Mouse (Mus musculus) heart, postnatal 10 days (tissue): ENCODE results near the gene Hlx. TPM values are rescaled to one million over a fixed set of nuclear protein-coding genes. Genes with fewer than 3 reads are reported as not detected.

Source experiments
- DNase-seq, 2 experiments: peaks; one replicate each; pipeline ENCODE4 v3.0.0; 2021
- intact Hi-C: fragments of 180-260 bp; cut with DNase I; formaldehyde crosslinking; loops from one replicate; pipeline ENCODE4 v1.15.1; 2025
- total RNA-seq, 2 experiments: library from RNA; stranded (reverse); gene quantifications; 2 replicates each; pipeline ENCODE4 v1.2.3; 2021

The Hlx gene
- total RNA-seq, 2 experiments from 2014 or later: 23.2 to 27.1 TPM

DNA sequence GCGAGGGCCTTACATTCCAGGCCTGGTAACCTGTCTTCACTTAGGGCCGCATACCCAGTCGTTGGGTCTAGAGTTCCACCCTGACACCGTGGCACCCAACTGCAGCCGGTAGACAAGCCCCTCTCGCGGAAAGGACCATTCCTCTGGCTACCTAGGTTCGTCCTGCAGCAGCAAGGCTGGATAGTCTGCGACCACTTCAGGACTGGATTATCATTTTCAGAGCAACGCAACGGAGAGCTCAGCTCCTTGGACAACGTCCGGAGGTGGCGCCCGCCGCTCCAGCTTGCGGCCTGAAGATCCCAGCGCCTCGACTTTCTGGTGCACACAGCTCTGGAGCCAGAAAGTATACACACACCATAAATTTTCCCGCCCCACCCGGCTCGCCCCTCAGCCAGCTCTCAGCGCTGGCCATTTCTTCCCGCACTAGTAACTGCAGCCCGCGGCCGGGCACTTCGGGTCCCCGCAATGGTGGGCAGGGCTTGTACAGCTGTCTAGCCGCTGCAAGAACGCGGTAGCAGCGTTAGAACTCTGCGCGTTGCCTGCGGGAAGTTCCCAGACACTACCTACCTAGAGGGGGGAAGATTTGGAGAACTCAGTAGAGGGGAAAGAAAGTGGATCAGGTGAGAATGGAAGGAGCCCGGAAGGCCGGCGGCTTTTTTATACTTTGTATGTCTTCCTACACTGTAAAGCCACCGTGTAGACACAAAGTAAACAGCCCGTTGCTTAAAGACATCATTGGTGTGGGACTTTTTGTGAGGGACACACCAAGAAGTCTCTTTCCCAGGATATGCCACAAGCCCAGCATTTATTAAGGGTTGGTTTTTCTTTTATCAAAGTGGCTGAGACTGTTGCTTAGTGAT, 13.9 kb downstream of the Hlx start:
- intact Hi-C loops: no loop called here
- peak in 1 of 2 experiments; percentile 30 for DNase-seq

- DNase-seq: peak in 1 of 2 experiments; percentile 10
- intact Hi-C loops: no loop called here
Observed at GRCm38 (mm10) chr1:184717691-184718200, 14.7 kb downstream of the Hlx start.

DNA sequence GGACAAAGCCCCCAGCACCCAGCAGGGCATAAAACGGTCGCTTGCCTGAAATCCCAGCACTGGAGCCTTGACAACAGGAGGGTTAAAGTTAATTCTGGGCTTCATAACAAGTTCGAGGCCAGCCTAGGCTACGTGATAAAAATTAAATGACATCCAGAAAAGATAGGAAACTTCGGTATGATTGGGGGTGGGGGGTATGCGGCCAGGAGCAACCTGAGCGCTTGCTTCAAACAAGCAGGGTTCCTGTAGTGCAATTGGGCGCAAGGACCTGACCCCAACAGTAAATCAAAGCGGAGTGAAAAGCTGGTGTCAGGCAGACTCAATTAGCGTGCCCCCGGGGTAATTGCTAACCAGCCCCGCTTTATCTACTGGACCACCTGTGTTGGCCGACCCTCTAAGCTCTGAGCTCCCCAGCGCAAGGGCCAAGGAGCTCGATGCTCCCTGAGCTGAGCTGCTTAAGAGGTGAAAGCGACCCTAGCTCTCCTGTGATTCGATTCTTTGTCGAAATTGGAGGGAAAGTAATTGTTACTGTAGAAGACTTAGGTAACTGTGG, 15.3 kb downstream of the Hlx start:
- intact Hi-C loops: no loop called here
- no peak for DNase-seq

GRCm38 (mm10) chr1:184716117-184716516, 16.3 kb downstream of the Hlx start:
- DNase-seq: no peak
- intact Hi-C loops: no loop called here

GRCm38 (mm10) chr1:184715693-184716092, 16.7 kb downstream of the Hlx start:
- no peak for DNase-seq
- intact Hi-C loops: no loop called here

DNA sequence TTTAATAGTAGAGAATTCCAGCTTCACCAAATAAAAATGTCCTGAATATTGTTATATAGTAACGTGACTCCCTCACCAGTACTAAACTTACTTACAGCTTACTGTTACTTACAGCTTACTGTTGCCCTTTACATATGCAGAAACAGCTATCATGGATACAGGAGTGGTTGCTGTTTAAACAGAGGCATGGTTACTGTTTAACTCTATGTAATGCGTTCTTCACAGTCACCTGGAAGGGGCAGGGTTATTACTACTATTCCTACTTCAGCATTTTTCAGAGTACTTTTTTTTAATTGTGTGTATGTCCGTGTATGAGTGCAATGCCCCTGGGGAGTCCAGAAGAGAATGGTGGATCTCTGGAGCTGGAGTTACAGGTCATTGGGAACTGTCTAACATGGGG, 17.9 kb downstream of the Hlx start:
- intact Hi-C loops: no loop called here
- no peak for DNase-seq

GRCm38 (mm10) chr1:184713716-184714115, 18.7 kb downstream of the Hlx start:
- intact Hi-C loops: no loop called here
- DNase-seq: no peak

DNA sequence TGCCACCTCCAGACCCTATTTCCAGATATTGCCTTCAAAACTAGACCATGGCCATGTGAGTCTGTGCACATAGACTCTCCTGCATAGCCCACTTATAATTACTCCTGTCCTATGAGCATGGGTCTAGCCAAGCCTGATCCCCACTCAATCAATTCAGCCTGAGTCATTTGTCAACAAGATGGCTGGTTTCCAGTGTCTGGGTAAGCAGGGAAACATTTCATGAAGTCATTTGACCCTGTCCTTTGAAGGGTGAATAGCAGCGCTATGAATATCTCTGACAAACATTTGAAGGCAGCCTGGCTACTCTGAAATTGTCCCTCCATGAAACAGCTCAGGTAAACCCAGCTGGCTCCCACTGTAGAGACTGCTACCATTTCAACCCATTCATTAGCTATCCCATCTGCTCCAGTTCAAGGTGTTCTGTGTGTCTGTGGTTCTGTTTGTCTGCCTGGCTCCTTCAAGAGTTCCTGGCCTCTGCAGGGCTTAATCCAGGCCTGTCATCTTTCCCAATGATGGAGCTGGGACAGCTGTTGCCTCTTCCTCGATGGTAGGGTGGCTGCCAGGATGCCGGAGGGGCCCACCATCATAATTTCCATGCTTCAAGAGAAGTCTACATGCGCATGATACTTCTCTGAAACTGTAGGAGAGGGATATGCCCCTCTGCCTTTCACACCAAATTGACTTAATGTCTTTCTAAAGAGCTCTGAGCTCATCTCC, 24.7 kb downstream of the Hlx start:
- intact Hi-C loops: no loop called here
- DNase-seq: peak; percentile 23 to 41

DNA sequence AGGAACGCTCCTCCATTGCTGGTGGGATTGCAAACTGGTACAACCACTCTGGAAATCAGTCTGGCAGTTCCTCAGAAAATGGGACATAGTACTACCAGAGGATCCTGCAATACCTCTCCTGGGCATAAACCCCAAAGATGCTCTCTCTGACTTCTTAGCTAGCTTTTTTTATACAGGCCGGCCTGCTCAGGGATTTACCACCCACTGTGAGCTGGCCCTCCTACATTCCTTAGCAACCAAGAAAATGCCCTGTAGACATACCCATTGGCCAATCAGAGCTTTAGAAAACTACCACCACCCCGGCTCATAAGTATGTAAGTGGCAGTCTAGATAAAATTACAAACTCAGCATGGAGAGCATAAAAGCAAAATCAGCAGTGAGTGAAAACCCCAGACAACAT, 27.5 kb downstream of the Hlx start:
- no peak for DNase-seq
- intact Hi-C loops: no loop called here

DNA sequence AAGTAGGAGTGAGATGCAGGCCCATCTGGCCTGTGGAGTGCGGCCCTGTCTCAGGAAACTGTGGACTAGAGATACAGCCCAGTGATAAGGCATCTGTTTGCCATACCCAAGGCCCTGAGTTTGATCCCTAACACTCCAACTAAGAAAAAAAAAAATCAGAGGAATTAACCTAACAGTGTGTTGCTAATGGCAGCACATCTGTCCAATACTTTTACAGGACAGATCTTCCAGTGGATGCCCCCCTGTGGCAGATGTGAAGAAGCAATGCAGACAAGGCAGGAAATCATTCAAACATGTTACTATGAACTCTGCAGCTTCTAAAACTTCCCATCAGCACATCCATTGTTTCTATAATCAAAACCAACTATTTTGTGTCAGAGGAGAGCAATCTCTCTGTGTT, 33.1 kb downstream of the Hlx start:
- intact Hi-C loops: no loop called here
- no peak for DNase-seq

DNA sequence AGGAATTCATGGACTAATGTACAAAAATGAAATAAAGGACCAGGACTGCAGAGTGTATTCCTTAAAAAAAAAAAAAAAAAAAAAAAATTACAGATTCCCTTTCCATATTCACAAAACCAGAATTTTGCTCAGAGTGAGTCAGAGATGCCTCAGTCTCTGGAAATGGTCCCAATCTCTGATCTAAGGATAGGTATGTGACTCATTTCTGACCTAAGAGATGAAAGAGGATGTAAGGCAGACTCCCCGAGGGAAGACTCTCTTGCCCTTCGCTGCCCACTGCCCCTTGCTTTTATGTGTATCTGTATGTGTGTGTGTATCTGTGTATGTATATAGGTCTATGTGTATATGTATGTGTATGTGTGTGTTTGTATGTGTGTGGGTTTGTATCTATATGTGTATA, 37.0 kb downstream of the Hlx start:
- no peak for DNase-seq
- intact Hi-C loops: no loop called here

DNA sequence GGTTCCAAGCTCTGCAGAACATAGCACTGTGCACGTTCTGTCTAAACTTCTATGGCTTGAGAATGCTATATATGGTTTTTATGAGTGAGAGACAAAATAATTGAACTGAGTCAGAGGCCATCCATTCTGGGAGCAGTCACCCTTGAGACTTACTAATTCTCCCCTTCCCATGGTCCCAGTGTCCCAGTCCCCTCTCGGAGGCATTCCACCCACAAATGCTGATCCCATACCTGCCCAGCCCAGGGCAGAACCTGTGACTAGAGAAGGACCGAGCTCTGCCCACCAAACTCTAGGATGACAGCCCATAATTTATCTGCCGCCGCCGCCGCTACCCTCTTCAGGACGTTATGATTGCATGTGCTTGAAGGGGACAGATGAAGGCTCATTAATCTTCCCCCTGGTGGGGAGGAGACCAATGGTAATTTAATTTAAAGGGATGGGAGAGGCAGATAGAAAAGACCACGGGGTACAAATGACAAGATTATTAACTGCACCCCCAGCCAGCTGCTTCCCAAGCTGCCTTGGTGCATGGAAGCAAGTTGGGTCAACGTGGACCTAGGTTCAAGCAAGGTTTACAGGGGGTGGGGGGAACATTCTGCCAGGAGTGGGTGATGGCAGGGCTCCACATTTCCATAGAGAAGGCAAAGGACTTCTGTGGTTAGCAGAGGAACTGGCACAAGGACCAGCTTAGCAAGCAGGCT, 40.1 kb downstream of the Hlx start:
- DNase-seq: no peak
- intact Hi-C loops: no loop called here

DNA sequence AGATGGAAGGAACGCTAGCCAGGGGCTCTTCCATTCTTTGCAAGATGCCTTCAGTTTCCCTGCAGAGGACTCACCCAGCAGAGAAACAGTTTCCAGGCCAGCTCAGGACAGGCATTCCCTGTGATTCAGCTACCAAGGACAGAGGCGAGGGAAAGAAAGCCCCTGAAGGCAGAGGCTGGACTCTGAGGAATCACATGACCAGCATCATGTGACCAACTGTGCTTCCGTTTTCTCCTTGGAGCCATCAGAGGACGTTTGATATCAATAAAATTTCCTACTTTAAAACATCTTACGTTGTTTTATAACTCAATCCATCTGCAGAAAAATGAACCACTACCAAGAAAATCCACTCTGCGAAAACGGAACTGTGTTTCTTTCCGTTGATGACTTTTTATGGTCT, 41.2 kb downstream of the Hlx start:
- intact Hi-C loops: no loop called here
- DNase-seq: no peak

GRCm38 (mm10) chr1:184688026-184688425, 44.4 kb downstream of the Hlx start:
- intact Hi-C loops: no loop called here
- DNase-seq: no peak

DNA sequence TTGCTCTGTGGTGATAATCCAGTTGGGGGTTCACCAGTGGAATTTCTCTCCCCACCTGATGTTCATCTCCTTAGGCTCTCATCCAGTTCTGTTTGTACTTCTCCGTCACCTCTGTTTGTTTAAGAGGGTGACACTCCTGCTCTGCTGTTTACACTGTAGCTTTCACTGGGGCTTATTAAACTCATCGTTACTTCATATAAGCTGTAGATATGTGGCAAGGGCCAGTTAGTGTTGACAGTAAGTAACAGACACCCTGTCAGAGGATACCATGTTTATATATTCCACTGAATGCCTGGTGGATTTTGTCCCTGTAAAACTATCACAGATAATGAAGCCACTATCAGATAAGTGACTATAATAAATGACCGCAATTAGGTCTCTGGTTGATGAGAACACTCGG, 44.9 kb downstream of the Hlx start:
- intact Hi-C loops: no loop called here
- no peak for DNase-seq

GRCm38 (mm10) chr1:184683541-184683940, 48.9 kb downstream of the Hlx start:
- intact Hi-C loops: no loop called here
- no peak for DNase-seq

GRCm38 (mm10) chr1:184679416-184679965, 52.9 kb downstream of the Hlx start:
- intact Hi-C loops: no loop called here
- DNase-seq: no peak

DNA sequence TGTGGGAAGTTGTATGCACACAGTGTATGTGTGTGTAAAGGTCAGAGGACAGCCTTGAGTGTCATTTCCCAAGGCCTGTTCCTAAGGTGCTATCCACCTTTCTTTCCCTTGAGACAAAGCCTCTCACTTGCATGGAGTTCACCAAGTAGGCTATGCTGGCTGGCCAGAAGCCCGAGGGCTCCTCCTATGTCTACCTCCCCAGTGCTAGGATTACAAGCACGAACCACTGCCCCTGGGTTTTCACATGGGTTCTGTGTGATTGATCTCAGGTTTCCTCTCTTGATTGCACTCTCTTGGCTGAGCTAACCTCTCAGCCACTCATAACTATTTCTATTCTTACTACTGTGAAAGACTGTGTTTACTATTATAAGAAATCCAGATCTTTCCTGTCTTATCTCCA, 54.8 kb downstream of the Hlx start:
- intact Hi-C loops: no loop called here

More for the DNA sequence above, 54.8 kb downstream of the Hlx start:
- DNase-seq: peak in 1 of 2 experiments; percentile 6
